Mouse (Mus musculus) heart, postnatal 0 days (tissue): Measurements from ENCODE around the gene Ifnz.
"Not testable (repeated sequence)": the region's sequence is repeated elsewhere in the genome, so short reads cannot be mapped to it uniquely, and the experiment has no call there.

Experiments used
- CTCF ChIP-seq: IDR thresholded peaks from 2 replicates; pipeline ENCODE4 v1.5.1; 2016; ENCODE audit warnings: antibody characterized with exemption, control low read depth, low read depth
- EP300 ChIP-seq: IDR thresholded peaks from 2 replicates; pipeline ENCODE4 v1.6.1; 2016; ENCODE audit warnings: antibody characterized with exemption, low read depth

DNA sequence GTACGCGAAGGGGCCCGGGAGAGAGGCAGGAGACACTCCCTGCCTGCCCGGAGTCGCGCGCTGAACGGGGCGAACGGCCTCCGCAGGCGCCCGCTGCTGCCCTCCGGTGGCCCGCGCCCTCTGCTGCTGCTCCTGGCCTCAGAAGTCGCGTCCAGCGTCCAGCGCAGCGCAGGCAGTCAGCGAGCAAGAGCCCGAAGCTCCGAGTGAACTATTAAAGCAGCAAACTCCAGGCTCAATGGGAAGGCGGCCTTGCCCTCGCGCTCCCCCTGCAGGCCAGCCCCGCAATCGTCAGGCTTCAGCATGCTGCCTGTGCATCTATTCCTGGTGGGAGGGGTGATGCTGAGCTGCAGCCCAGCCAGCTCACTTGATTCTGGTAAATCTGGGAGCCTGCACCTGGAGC, 2.4 kb upstream of the Ifnz start, which contains the start of gene Gm13272:
- TF ChIP-seq CTCF, EP300: not testable (repeated sequence)
